Mouse (Mus musculus) cerebellum, adult 2 months (tissue): ENCODE results near the gene Gdi1. TPM values are rescaled to one million over a fixed set of nuclear protein-coding genes. Genes with fewer than 3 reads are reported as not detected.
"Not testable (repeated sequence)": the region's sequence is repeated elsewhere in the genome, so short reads cannot be mapped to it uniquely, and the experiment has no call there.

ENCODE experiments used
- DNase-seq, 2 experiments: peaks; one replicate each; pipeline ENCODE4 v3.0.0; 2021
- H3K27ac ChIP-seq: fragments of 200-500 bp; 2 replicates; pipeline ENCODE4 v1.5.1; 2012; ENCODE audit warnings: low read length, control low read depth, inconsistent platforms; ENCODE audit not compliant: insufficient read depth
- H3K27me3 ChIP-seq: fragments of 200-500 bp; 2 replicates; pipeline ENCODE4 v1.6.1; 2012; ENCODE audit warnings: inconsistent platforms, mild to moderate bottlenecking, low read length, moderate library complexity; ENCODE audit not compliant: control insufficient read depth, insufficient read depth
- H3K4me1 ChIP-seq: fragments of 200-500 bp; 2 replicates; pipeline ENCODE4 v1.6.1; 2011; ENCODE audit warnings: low read length; ENCODE audit not compliant: control insufficient read depth, insufficient read depth
- H3K4me3 ChIP-seq: fragments of 200-500 bp; replicated peaks from 2 replicates; pipeline ENCODE3; 2011; ENCODE audit warnings: mild to moderate bottlenecking, low read depth, low read length, control low read depth; ENCODE audit not compliant: insufficient read depth
- CTCF ChIP-seq: fragments of 200-500 bp; IDR thresholded peaks from 2 replicates; pipeline ENCODE4 v1.5.1; 2011; ENCODE audit warnings: low read depth, mild to moderate bottlenecking, control low read depth, low read length, moderate library complexity, borderline replicate concordance; ENCODE audit not compliant: insufficient read depth
- POLR2A ChIP-seq: fragments of 200-500 bp; IDR thresholded peaks from 2 replicates; pipeline ENCODE4 v1.6.1; 2011; ENCODE audit warnings: low read length, control low read depth, borderline replicate concordance; ENCODE audit not compliant: insufficient read depth
- WGBS: fragments of 180-500 bp; shearing (Covaris S2); methylation state at CpG from one replicate; pipeline ENCODE4 v1.1.7; 2018; 5-methylcytosine and 5-hydroxymethylcytosine counted together
- polyA plus RNA-seq: library from polyadenylated mRNA; depleted of rRNA; stranded (reverse); fragments of >200 nt; gene quantifications from 2 replicates; pipeline ENCODE4 v1.2.3, GENCODE M21; 2012; rRNA removed

The Gdi1 gene
- polyA plus RNA-seq, 1 experiment = 843 TPM

DNA sequence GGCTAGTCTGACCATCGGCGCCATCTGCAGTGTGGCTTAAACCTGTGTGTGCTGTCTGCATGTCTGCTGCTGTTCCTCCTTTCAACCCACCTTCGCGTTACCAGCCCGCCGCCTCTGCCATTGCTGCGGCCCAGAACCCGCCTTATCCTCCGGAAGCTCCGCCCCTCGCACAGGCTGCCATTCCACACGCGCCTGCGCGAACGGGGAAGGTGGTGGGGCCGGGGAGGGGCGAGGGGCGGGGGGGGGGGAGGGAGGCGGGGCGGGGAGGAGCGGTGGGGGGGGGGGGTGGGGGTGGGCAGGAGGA lies 48.6 kb downstream of the Gdi1 start, which contains the start of gene Lage3:
TSS of gene Lage3 (minus strand) at position 152 of the 304 bp plus-strand sequence.
- H3K4me3 ChIP-seq = peak within 1 kb of the TSS; percentile 91
- H3K4me1 ChIP-seq = no peaks in the 10 kb centered on the region
- 2% methylated on average over 11 of the region's 22 CpGs for WGBS
- peak within 1 kb of the TSS; percentile 34; the same call in 1 of the 2 replicates for H3K27ac ChIP-seq
- peak; percentile 83 to 85 for DNase-seq
- no peak for TF ChIP-seq CTCF
- peak; percentile 76; the same call in 1 of the 2 replicates for TF ChIP-seq POLR2A
- no peaks in the 10 kb centered on the region for H3K27me3 ChIP-seq

DNA sequence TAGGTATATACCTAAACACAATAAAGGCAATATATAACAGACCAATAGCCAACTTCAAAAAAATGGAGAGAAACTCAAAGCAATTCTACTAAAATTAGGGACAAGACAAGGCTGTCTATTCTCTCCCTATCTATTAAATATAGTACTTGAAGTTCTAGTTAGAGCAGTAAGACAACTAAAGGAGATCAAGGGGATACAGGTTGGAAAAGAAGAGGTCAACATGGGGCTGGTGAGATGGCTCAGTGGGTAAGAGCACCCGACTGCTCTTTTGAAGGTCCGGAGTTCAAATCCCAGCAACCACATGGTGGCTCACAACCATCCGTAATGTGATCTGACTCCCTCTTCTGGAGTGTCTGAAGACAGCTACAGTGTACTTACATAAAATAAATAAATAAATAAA lies 52.3 kb downstream of the Gdi1 start:
- not testable (repeated sequence) for H3K27me3 ChIP-seq, DNase-seq, H3K4me1 ChIP-seq, H3K27ac ChIP-seq, H3K4me3 ChIP-seq
- 86% methylated on average over 3 of the region's 3 CpGs for WGBS

DNA sequence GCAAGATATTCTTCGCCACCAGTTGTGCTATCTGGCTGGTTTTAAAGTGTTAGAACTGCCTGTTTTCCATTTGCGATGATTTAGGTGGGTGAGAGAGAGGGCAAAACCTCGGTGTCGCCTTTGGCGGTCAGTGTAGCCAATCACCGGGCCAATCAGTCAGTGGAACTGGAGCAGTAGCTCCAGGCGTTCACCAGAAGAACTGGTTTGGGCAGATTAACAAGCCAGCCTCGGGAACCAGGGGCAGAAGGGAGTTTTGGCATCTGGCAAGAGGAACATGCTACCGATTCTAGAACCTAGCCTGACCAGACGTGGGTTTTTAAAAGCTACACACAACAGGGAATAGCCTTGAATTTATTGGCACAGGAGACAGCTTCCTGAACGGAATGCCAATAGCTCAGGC lies 54.4 kb downstream of the Gdi1 start:
- no peak for TF ChIP-seq CTCF
- Histone ChIP-seq H3K27me3 (no peaks in the 10 kb centered on the region), H3K27ac (no peak overlapping the region), H3K4me3 (no peak overlapping the region), H3K4me1 (no peaks in the 10 kb centered on the region)
- DNase-seq = no peak
- 47% methylated on average over 11 of the region's 11 CpGs for WGBS

Other genes with a start within 250 kb of the Gdi1 start
- 0.57 TPM in 1 of 2 replicates, not detected in the other for gene Opn1mw, start 177.5 kb upstream of the Gdi1 start, polyA plus RNA-seq
- 30.7 and 34.0 TPM in 2 replicates for gene Mecp2, start 169.6 kb upstream of the Gdi1 start, polyA plus RNA-seq
- not detected in 2 replicates for gene Tex28, start 137.2 kb upstream of the Gdi1 start, polyA plus RNA-seq
- 0.05 TPM in 1 of 2 replicates, not detected in the other for gene Tktl1, start 127.7 kb upstream of the Gdi1 start, polyA plus RNA-seq
- gene Flna, start 55.2 kb upstream of the Gdi1 start, polyA plus RNA-seq = 141 and 162 TPM in 2 replicates
- 49.0 and 53.6 TPM in 2 replicates for gene Emd, start 50.3 kb upstream of the Gdi1 start, polyA plus RNA-seq
- gene Rpl10, start 34.2 kb upstream of the Gdi1 start, polyA plus RNA-seq = 511 and 570 TPM in 2 replicates
- gene Taz, start 23.1 kb upstream of the Gdi1 start, polyA plus RNA-seq = 99.4 and 100 TPM in 2 replicates
- 6.4 and 7.5 TPM in 2 replicates for gene Dnase1l1, start 22.7 kb upstream of the Gdi1 start, polyA plus RNA-seq
- gene Atp6ap1, start 7.9 kb upstream of the Gdi1 start, polyA plus RNA-seq = 506 and 526 TPM in 2 replicates
- gene Fam50a, start 8.0 kb downstream of the Gdi1 start, polyA plus RNA-seq = 46.2 and 50.7 TPM in 2 replicates
- gene Plxna3, start 24.1 kb downstream of the Gdi1 start, polyA plus RNA-seq = 52.5 and 69.2 TPM in 2 replicates
- gene Lage3, start 48.6 kb downstream of the Gdi1 start, polyA plus RNA-seq = 68.3 and 72.2 TPM in 2 replicates
- gene Ubl4a, start 68.2 kb downstream of the Gdi1 start, polyA plus RNA-seq = 82.0 and 85.3 TPM in 2 replicates
- 4.2 and 4.7 TPM in 2 replicates for gene Slc10a3, start 68.4 kb downstream of the Gdi1 start, polyA plus RNA-seq
- gene Fam3a, start 88.3 kb downstream of the Gdi1 start, polyA plus RNA-seq = 31.8 and 36.0 TPM in 2 replicates
- 22.3 TPM in 2 replicates for gene Ikbkg, start 88.3 kb downstream of the Gdi1 start, polyA plus RNA-seq
- gene G6pdx, start 124.2 kb downstream of the Gdi1 start, polyA plus RNA-seq = 64.7 and 65.4 TPM in 2 replicates
- not detected in 2 replicates for gene Gm6880, start 176.4 kb downstream of the Gdi1 start, polyA plus RNA-seq